Mouse (Mus musculus) myocyte (in vitro differentiated cells): Measurements from ENCODE around the gene Rangap1.

Source experiments
- CEBPB ChIP-seq: IDR thresholded peaks from 2 replicates; pipeline ENCODE4 v1.6.1; 2011; ENCODE audit warnings: mild to moderate bottlenecking, moderate library complexity; ENCODE audit not compliant: poor library complexity, insufficient read depth, severe bottlenecking
- MAX ChIP-seq: IDR thresholded peaks from one replicate; pipeline ENCODE4 v1.6.1; 2011; ENCODE audit warnings: low read depth, mild to moderate bottlenecking, control low read depth
- MYOD1 ChIP-seq, 3 experiments: IDR thresholded peaks; one replicate each; pipeline ENCODE4 v1.6.1; 2011; ENCODE audit warnings: control low read depth in 2 of 3, low read depth in 2 of 3, mild to moderate bottlenecking in 2 of 3, moderate library complexity in 1 of 3; ENCODE audit not compliant: insufficient read length in 2 of 3, control insufficient read depth in 1 of 3
- POLR2A ChIP-seq: IDR thresholded peaks from one replicate; pipeline ENCODE4 v1.6.1; 2011; ENCODE audit warnings: low read depth, mild to moderate bottlenecking, control low read depth, moderate library complexity; ENCODE audit not compliant: insufficient read length
- REST ChIP-seq: IDR thresholded peaks from one replicate; pipeline ENCODE4 v1.6.1; 2011; ENCODE audit warnings: mild to moderate bottlenecking, control low read depth, moderate library complexity; ENCODE audit not compliant: insufficient read depth, insufficient read length
- TCF12 ChIP-seq: IDR thresholded peaks from one replicate; pipeline ENCODE4 v1.6.1; 2011; ENCODE audit warnings: mild to moderate bottlenecking, control low read depth; ENCODE audit not compliant: poor library complexity, insufficient read depth, severe bottlenecking
- USF1 ChIP-seq: IDR thresholded peaks from one replicate; pipeline ENCODE4 v1.6.1; 2011; ENCODE audit warnings: low read depth, mild to moderate bottlenecking, control low read depth, moderate library complexity

DNA sequence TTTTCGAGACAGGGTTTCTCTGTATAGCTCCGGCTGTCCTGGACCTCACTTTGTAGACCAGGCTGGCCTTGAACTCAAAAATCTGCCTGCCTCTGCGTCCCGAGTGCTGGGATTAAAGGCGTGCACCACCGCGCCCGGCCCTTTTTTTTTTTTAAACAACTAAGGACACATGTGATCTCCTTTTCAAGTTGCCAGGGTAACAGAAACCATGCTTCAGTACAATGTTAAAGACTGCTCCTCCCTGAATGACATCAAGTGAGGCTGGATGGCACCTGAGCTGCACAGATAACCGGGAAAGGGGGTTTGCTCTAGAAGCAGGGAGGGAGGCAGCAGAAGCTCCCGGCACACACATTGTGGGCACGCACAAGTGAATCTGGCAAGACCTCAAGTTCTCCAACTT lies 36.3 kb downstream of the Rangap1 start:
- TF ChIP-seq REST = no peak
- no peak for TF ChIP-seq MAX
- no peak for TF ChIP-seq POLR2A
- TF ChIP-seq CEBPB = no peak
- no peak for TF ChIP-seq USF1
- no peak for TF ChIP-seq MYOD1 (IDR thresholded peaks at IDR 0.05; ENCODE audit: control insufficient read depth in 1 of 3, insufficient read length in 2 of 3, low read depth in 2 of 3)
- TF ChIP-seq TCF12 = no peak
